In the genomic region with DNA sequence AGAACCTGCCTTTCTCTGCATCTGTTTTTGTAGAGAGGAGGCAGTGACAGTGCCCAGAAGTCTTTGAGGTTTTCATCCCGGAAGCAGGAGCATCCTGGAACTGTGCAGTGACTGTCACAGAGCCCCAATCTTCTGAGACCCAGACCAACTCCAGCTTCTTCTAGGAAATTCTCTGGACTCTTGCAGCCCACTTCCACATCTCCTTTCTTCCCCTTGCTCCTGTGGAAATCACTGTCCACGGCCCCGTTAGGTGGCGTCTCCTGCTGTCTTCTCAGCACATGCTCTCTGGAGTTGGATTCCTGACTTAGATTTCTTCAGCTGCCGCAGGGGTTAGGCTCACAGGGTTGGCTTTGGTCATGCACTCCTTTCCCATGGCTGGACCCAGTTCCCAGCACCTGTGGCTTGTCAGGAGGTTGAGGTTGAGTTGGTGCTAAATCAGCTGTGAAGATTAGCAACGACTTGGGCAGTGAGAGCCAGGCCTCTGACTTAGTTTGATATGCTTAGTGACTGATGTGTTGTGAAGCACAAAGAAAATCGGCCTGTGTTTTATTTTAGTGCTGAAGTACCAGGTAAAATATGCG, we compare ENCODE assay signal across 27 mouse cellular contexts. TPM values are rescaled to one million over a fixed set of nuclear protein-coding genes. Genes with fewer than 3 reads are reported as not detected.
DNase-seq lines count a peak whose midpoint lies in the region; ATAC-seq and TF ChIP-seq lines count a peak whose summit lies in the region.
"Had no signal": no experiment of that assay in that cellular context is flagged by ENCODE, and none has a peak within 500 bp of the region (broad histone marks: within the 10 kb centered on the region; RNA-seq: fewer than 3 reads in every experiment).

No protein-coding gene starts in this region.

- peak; percentile 47 for DNase-seq in gastrocnemius, adult 2 months
- DNase-seq in gastrocnemius, postnatal 4 days (ENCODE audit: low spot score in 2 of 2): no peak
- DNase-seq in kidney, postnatal 14 days: no peak
- DNase-seq in midbrain, embryonic 11.5 days (ENCODE audit: low spot score, missing footprints): peak; percentile 77
- no peak for DNase-seq in left cerebral cortex, postnatal 36 days (ENCODE audit: low spot score in 2 of 2)
- DNase-seq: adrenal gland, postnatal 25 days; cerebellum, adult 18-20 months; cerebellum, postnatal 10 days; gastrocnemius, postnatal 10 days; left cerebral cortex, postnatal 4 days; lung, adult 2 months; lung, postnatal 10 days; right cerebral cortex, postnatal 14 days; thymus, postnatal 4 days had no signal

- H3K27me3 ChIP-seq in kidney, embryonic 15.5 days: no peaks in the 10 kb centered on the region
- no peaks in the 10 kb centered on the region for H3K27me3 ChIP-seq in midbrain, embryonic 11.5 days (ENCODE audit: control insufficient read depth, insufficient read depth, low read length)
- no peaks in the 10 kb centered on the region for H3K27me3 ChIP-seq in midbrain, embryonic 16.5 days (ENCODE audit: control insufficient read depth, insufficient read depth, low read depth, low read length)
- H3K27me3 ChIP-seq: embryonic facial prominence, embryonic 13.5 days; heart, embryonic 15.5 days; intestine, embryonic 15.5 days; neural tube, embryonic 13.5 days had no signal

- ATAC-seq in kidney, embryonic 15.5 days (replicated peaks; ENCODE audit: low FRiP score): peak; percentile 85
- ATAC-seq in midbrain, embryonic 11.5 days (ENCODE audit: low FRiP score): no peak
- ATAC-seq in midbrain, embryonic 16.5 days: no peak
- ATAC-seq: forebrain, embryonic 16.5 days; hindbrain, postnatal 0 days; intestine, embryonic 15.5 days had no signal

- 42% methylated on average over 8 of the region's 8 CpGs for WGBS in kidney, embryonic 15.5 days
- WGBS in midbrain, embryonic 11.5 days: 79% methylated on average over 8 of the region's 8 CpGs
- WGBS in midbrain, embryonic 16.5 days: 73% methylated on average over 8 of the region's 8 CpGs

- H3K9me3 ChIP-seq in kidney, embryonic 15.5 days (replicated peaks): no peaks in the 10 kb centered on the region
- H3K9me3 ChIP-seq in midbrain, embryonic 11.5 days (ENCODE audit: control insufficient read depth, low read length): no peaks in the 10 kb centered on the region
- no peaks in the 10 kb centered on the region for H3K9me3 ChIP-seq in midbrain, embryonic 16.5 days (replicated peaks; ENCODE audit: control insufficient read depth, low read length, poor library complexity, severe bottlenecking)
- H3K9me3 ChIP-seq: embryonic facial prominence, embryonic 13.5 days; heart, embryonic 15.5 days; intestine, embryonic 15.5 days; midbrain, embryonic 10.5 days; neural tube, embryonic 13.5 days had no signal

- H3K4me3 ChIP-seq in gastrocnemius, adult 2 months: 0 out of 2 replicates have a peak overlapping the region, but pooled peaks have one; percentile 1
- no peak overlapping the region for H3K4me3 ChIP-seq in kidney, embryonic 15.5 days (replicated peaks)
- no peak overlapping the region for H3K4me3 ChIP-seq in midbrain, embryonic 11.5 days (ENCODE audit: low read depth, low read length)
- no peak overlapping the region for H3K4me3 ChIP-seq in midbrain, embryonic 16.5 days (ENCODE audit: low read depth, low read length)
- H3K4me3 ChIP-seq: embryonic facial prominence, embryonic 13.5 days; heart, embryonic 15.5 days; intestine, embryonic 15.5 days; layer of hippocampus, adult 2 months; left cerebral cortex, adult 2 months; midbrain, embryonic 10.5 days; neural tube, embryonic 13.5 days had no signal

- 0 out of 2 replicates have a peak overlapping the region, but pooled peaks have one; percentile 7 for H3K9ac ChIP-seq in kidney, embryonic 15.5 days
- no peak overlapping the region for H3K9ac ChIP-seq in midbrain, embryonic 11.5 days (ENCODE audit: low read length)
- no peak overlapping the region for H3K9ac ChIP-seq in midbrain, embryonic 16.5 days (ENCODE audit: low read depth, low read length)
- H3K9ac ChIP-seq: embryonic facial prominence, embryonic 13.5 days; heart, embryonic 15.5 days; intestine, embryonic 15.5 days; liver, embryonic 14.5 days; neural tube, embryonic 13.5 days had no signal

- no peaks in the 10 kb centered on the region for H3K36me3 ChIP-seq in kidney, embryonic 15.5 days
- no peaks in the 10 kb centered on the region for H3K36me3 ChIP-seq in midbrain, embryonic 11.5 days (ENCODE audit: control insufficient read depth, insufficient read depth, low read length)
- no peaks in the 10 kb centered on the region for H3K36me3 ChIP-seq in midbrain, embryonic 16.5 days (ENCODE audit: control insufficient read depth, insufficient read depth, low read length)
- H3K36me3 ChIP-seq: heart, embryonic 15.5 days; intestine, embryonic 15.5 days had no signal

- H3K27ac ChIP-seq in gastrocnemius, adult 2 months: peak overlapping the region; percentile 87
- peak overlapping the region; percentile 62 for H3K27ac ChIP-seq in kidney, embryonic 15.5 days
- no peak overlapping the region for H3K27ac ChIP-seq in midbrain, embryonic 11.5 days (ENCODE audit: low read depth, low read length)
- H3K27ac ChIP-seq in midbrain, embryonic 16.5 days (ENCODE audit: low read length): no peak overlapping the region
- H3K27ac ChIP-seq: embryonic facial prominence, embryonic 13.5 days; heart, embryonic 15.5 days; hindbrain, postnatal 0 days; intestine, embryonic 15.5 days; left cerebral cortex, adult 2 months; liver, embryonic 14.5 days; macrophage; midbrain, embryonic 10.5 days; neural tube, embryonic 13.5 days had no signal

- TF ChIP-seq CTCF in gastrocnemius, adult 2 months (IDR thresholded peaks at IDR 0.05): no peak

- intact Hi-C loops in gastrocnemius, adult 2 months (cut with DNase I): no loop called here
- intact Hi-C loops in left cerebral cortex, postnatal 36 days (cut with DNase I): no loop called here

- peaks cover 41% of the 10 kb centered on the region for H3K4me1 ChIP-seq in kidney, embryonic 15.5 days
- H3K4me1 ChIP-seq in midbrain, embryonic 11.5 days (ENCODE audit: control insufficient read depth, insufficient read depth, low read length): peaks cover 22% of the 10 kb centered on the region
- peaks cover 16% of the 10 kb centered on the region for H3K4me1 ChIP-seq in midbrain, embryonic 16.5 days (ENCODE audit: control insufficient read depth, insufficient read depth, low read length)

- no peak overlapping the region for H3K4me2 ChIP-seq in kidney, embryonic 15.5 days
- H3K4me2 ChIP-seq in midbrain, embryonic 11.5 days: no peak overlapping the region
- no peak overlapping the region for H3K4me2 ChIP-seq in midbrain, embryonic 16.5 days (ENCODE audit: low read length)
- H3K4me2 ChIP-seq: embryonic facial prominence, embryonic 13.5 days; heart, embryonic 15.5 days; intestine, embryonic 15.5 days; neural tube, embryonic 13.5 days had no signal

RNA-seq across cellular contexts. Expression of gene Cds2, which starts 15.4 kb away (rescaled TPM):
- total RNA-seq in gastrocnemius, adult 2 months (2021): 10 to 100 TPM; 13.0 to 17.7 TPM
- total RNA-seq in gastrocnemius, postnatal 4 days (2021): 10 to 100 TPM; 29.9 to 39.3 TPM
- 19.8 and 30.2 TPM in 2 replicates for polyA plus RNA-seq in kidney, embryonic 15.5 days (2015; fragmentation: Nextera tagmentation; extraction: Ambion mirVana)
- 25.6 and 30.7 TPM in 2 replicates for polyA plus RNA-seq in midbrain, embryonic 11.5 days (2014; fragmentation: Nextera tagmentation; extraction: Ambion mirVana)
- 40.1 and 40.3 TPM in 2 replicates for polyA plus RNA-seq in midbrain, embryonic 16.5 days (2015; fragmentation: Nextera tagmentation; extraction: Ambion mirVana)
- 100 to 1,000 TPM; 245 to 264 TPM for total RNA-seq in left cerebral cortex, postnatal 36 days (2021)

RNA-seq across cellular contexts. Expression of gene Pcna, which starts 25.2 kb away (rescaled TPM):
- 10 to 100 TPM; 19.0 to 22.9 TPM for total RNA-seq in gastrocnemius, adult 2 months (2021)
- total RNA-seq in gastrocnemius, postnatal 4 days (2021): 10 to 100 TPM; 91.8 to 92.0 TPM
- 263 and 284 TPM in 2 replicates for polyA plus RNA-seq in kidney, embryonic 15.5 days (2015; fragmentation: Nextera tagmentation; extraction: Ambion mirVana)
- polyA plus RNA-seq in midbrain, embryonic 11.5 days (2014; fragmentation: Nextera tagmentation; extraction: Ambion mirVana): 405 and 408 TPM in 2 replicates
- polyA plus RNA-seq in midbrain, embryonic 16.5 days (2015; fragmentation: Nextera tagmentation; extraction: Ambion mirVana): 88.2 and 94.7 TPM in 2 replicates
- total RNA-seq in left cerebral cortex, postnatal 36 days (2021): 10 to 100 TPM; 41.0 to 49.3 TPM

RNA-seq across cellular contexts. Expression of gene Tmem230, which starts 30.8 kb away (rescaled TPM):
- 10 to 100 TPM; 23.2 to 28.1 TPM for total RNA-seq in gastrocnemius, adult 2 months (2021)
- 10 to 100 TPM; 23.0 to 25.1 TPM for total RNA-seq in gastrocnemius, postnatal 4 days (2021)
- 44.3 and 45.8 TPM in 2 replicates for polyA plus RNA-seq in kidney, embryonic 15.5 days (2015; fragmentation: Nextera tagmentation; extraction: Ambion mirVana)
- polyA plus RNA-seq in midbrain, embryonic 11.5 days (2014; fragmentation: Nextera tagmentation; extraction: Ambion mirVana): 54.2 and 57.1 TPM in 2 replicates
- polyA plus RNA-seq in midbrain, embryonic 16.5 days (2015; fragmentation: Nextera tagmentation; extraction: Ambion mirVana): 45.4 and 46.6 TPM in 2 replicates
- 10 to 100 TPM; 29.5 to 34.9 TPM for total RNA-seq in left cerebral cortex, postnatal 36 days (2021)

Comparison
In these comparisons a context has a peak if more than half of its experiments do, and no peak if none do; other contexts are left out.
1. DNase-seq: peak in gastrocnemius, adult 2 months (single experiment) and midbrain, embryonic 11.5 days (single experiment); none in gastrocnemius, postnatal 4 days (0 of 2), kidney, postnatal 14 days (single experiment) and left cerebral cortex, postnatal 36 days (0 of 2).
2. H3K27ac ChIP-seq: peak in gastrocnemius, adult 2 months (single experiment) and kidney, embryonic 15.5 days (single experiment); none in midbrain, embryonic 11.5 days (single experiment) and midbrain, embryonic 16.5 days (single experiment).
3. RNA of gene Cds2, which starts 15.4 kb away (total RNA-seq): 245 to 264 TPM in left cerebral cortex, postnatal 36 days; 29.9 to 39.3 TPM in gastrocnemius, postnatal 4 days and 13.0 to 17.7 TPM in gastrocnemius, adult 2 months; every median in the first group is over 4 times any median in the second.